Mouse (Mus musculus): ENCODE measurements around the gene Etnk1.

- TF ChIP-seq CTCF (IDR thresholded peaks at IDR 0.05; ENCODE audit: low read depth, low read length) = no peak
- TF ChIP-seq POLR2A (IDR thresholded peaks at IDR 0.05; ENCODE audit: borderline replicate concordance, low read depth, low read length) = no peak
These were observed at the start of gene Etnk1 for GRCm38 (mm10) chr6:143166452-143167357.

Measured in bone marrow macrophage, adult 2 months (primary cell).